Mouse (Mus musculus) liver, embryonic 14.5 days (tissue): ENCODE results near the gene Cacna2d2. TPM values are rescaled to one million over a fixed set of nuclear protein-coding genes. Genes with fewer than 3 reads are reported as not detected.

Experiments
- ATAC-seq: fragments of 200-750 bp; cut with Nextera tagmentation; 2 replicates; pipeline ENCODE4 v1.8.0; 2017; ENCODE audit warnings: moderate number of reproducible peaks, mild to moderate bottlenecking, moderate library complexity; ENCODE audit not compliant: insufficient read depth
- DNase-seq, 3 experiments: peaks; one replicate each; pipeline ENCODE4 v3.0.0-alpha.2; 2012 to 2013; ENCODE audit warnings: low read depth in 3 of 3, low spot score in 3 of 3
- H3K27ac ChIP-seq: fragments of 300-500 bp; sonication (generic); 2 replicates; pipeline ENCODE4 v1.5.1; 2014; ENCODE audit warnings: moderate library complexity, mild to moderate bottlenecking, control low read depth, inconsistent platforms
- H3K27me3 ChIP-seq: fragments of 300-500 bp; sonication (generic); 2 replicates; pipeline ENCODE4 v1.6.1; 2014; ENCODE audit warnings: mild to moderate bottlenecking, low read length, moderate library complexity; ENCODE audit not compliant: control insufficient read depth, insufficient read depth
- H3K36me3 ChIP-seq: fragments of 300-500 bp; sonication (generic); replicated peaks from 2 replicates; pipeline ENCODE4 v1.6.1; 2014; ENCODE audit warnings: low read depth; ENCODE audit not compliant: control insufficient read depth, insufficient read depth
- H3K4me1 ChIP-seq, 2 experiments: fragments of 200-500 bp in 1 of 2; fragments of 300-500 bp in 1 of 2; sonication (generic) in 1 of 2; replicated peaks; 2 replicates each; pipeline ENCODE4 v1.6.1; 2012 to 2014; ENCODE audit warnings: antibody characterized with exemption in 1 of 2, inconsistent platforms in 1 of 2, low read length in 1 of 2; ENCODE audit not compliant: control insufficient read depth in 2 of 2, insufficient read depth in 2 of 2
- H3K4me2 ChIP-seq: fragments of 300-500 bp; sonication (generic); 2 replicates; pipeline ENCODE4 v1.6.1; 2014; ENCODE audit warnings: low read depth, mild to moderate bottlenecking, control low read depth, moderate library complexity
- H3K4me3 ChIP-seq, 2 experiments: fragments of 200-500 bp in 1 of 2; fragments of 300-500 bp in 1 of 2; sonication (generic) in 1 of 2; 2 replicates each; pipeline ENCODE4 v1.5.1; 2012 to 2014; ENCODE audit warnings: low read depth in 2 of 2, low read length in 2 of 2, mild to moderate bottlenecking in 2 of 2, control low read depth in 1 of 2, inconsistent platforms in 1 of 2, moderate library complexity in 1 of 2; ENCODE audit not compliant: insufficient read depth in 1 of 2
- H3K9ac ChIP-seq: fragments of 300-500 bp; sonication (generic); replicated peaks from 2 replicates; pipeline ENCODE4 v1.6.1; 2014; ENCODE audit warnings: mild to moderate bottlenecking, control low read depth, moderate library complexity
- H3K9me3 ChIP-seq: fragments of 300-500 bp; sonication (generic); 2 replicates; pipeline ENCODE4 v1.6.1; 2016; ENCODE audit warnings: low read length, mixed read lengths; ENCODE audit not compliant: control insufficient read depth
- CTCF ChIP-seq: IDR thresholded peaks from 2 replicates; pipeline ENCODE4 v1.5.1; 2016; ENCODE audit warnings: antibody characterized with exemption, low read depth, control low read depth
- EP300 ChIP-seq: IDR thresholded peaks from 2 replicates; pipeline ENCODE4 v1.6.1; 2016; ENCODE audit warnings: antibody characterized with exemption, low read depth
- WGBS: fragments of 180-500 bp; shearing (Covaris S2); extraction: QIAGEN DNeasy Blood & Tissue Kit; methylation state at CpG from one replicate; pipeline ENCODE4 v1.1.7; 2014; ENCODE audit not compliant: insufficient replicate concordance; 5-methylcytosine and 5-hydroxymethylcytosine counted together
- polyA plus RNA-seq, 2 experiments: library from polyadenylated mRNA; depleted of rRNA in 1 of 2; stranded (reverse) in 1 of 2; unstranded in 1 of 2; fragments of >200 nt; fragmentation: Nextera tagmentation in 1 of 2; extraction: Ambion mirVana in 1 of 2; gene quantifications; 2 replicates each; pipeline versions ENCODE4 v1.2.1 to v1.2.3; 2012 to 2014

Cacna2d2 gene
- polyA plus RNA-seq, 2 experiments: 0.06 TPM; not detected in 1

GRCm38 (mm10) chr9:107428451-107429186, 29.2 kb downstream of the Cacna2d2 start:
- H3K9me3 ChIP-seq: no peaks in the 10 kb centered on the region
- H3K4me3 ChIP-seq: no peak overlapping the region
- no peaks in the 10 kb centered on the region for H3K36me3 ChIP-seq
- no peak overlapping the region for H3K27ac ChIP-seq
- no peaks in the 10 kb centered on the region; the same call in none of the 2 replicates for H3K27me3 ChIP-seq
- 38% methylated on average over 5 of the region's 5 CpGs for WGBS
- TF ChIP-seq EP300 (no peak), CTCF (no peak)
- no peak overlapping the region for H3K4me2 ChIP-seq
- ATAC-seq (no peak), DNase-seq (no peak)
- H3K9ac ChIP-seq: no peak overlapping the region
- H3K4me1 ChIP-seq: no peaks in the 10 kb centered on the region

- H3K36me3 ChIP-seq: no peaks in the 10 kb centered on the region
- no peaks in the 10 kb centered on the region; the same call in none of the 2 replicates for H3K27me3 ChIP-seq
- no peaks in the 10 kb centered on the region for H3K9me3 ChIP-seq
- ATAC-seq: no peak
- H3K4me3 ChIP-seq: no peak overlapping the region
- TF ChIP-seq CTCF (no peak), EP300 (no peak)
- no peak overlapping the region for H3K9ac ChIP-seq
- H3K4me2 ChIP-seq: no peak overlapping the region
- no peaks in the 10 kb centered on the region for H3K4me1 ChIP-seq
- WGBS: 60% methylated on average over 12 of the region's 12 CpGs
- no peak for DNase-seq
- no peak overlapping the region for H3K27ac ChIP-seq
These were observed 31.0 kb downstream of the Cacna2d2 start for GRCm38 (mm10) chr9:107430445-107430844.

- 38% methylated on average over 3 of the region's 3 CpGs for WGBS
- Histone ChIP-seq H3K27ac (no peak overlapping the region), H3K36me3 (no peaks in the 10 kb centered on the region), H3K9me3 (no peaks in the 10 kb centered on the region), H3K27me3 (no peaks in the 10 kb centered on the region), H3K9ac (no peak overlapping the region), H3K4me2 (no peak overlapping the region), H3K4me3 (no peak overlapping the region), H3K4me1 (no peaks in the 10 kb centered on the region)
- ATAC-seq (no peak), DNase-seq (no peak)
- TF ChIP-seq CTCF (no peak), EP300 (no peak)
These were observed 33.1 kb downstream of the Cacna2d2 start for GRCm38 (mm10) chr9:107432546-107432945.

GRCm38 (mm10) chr9:107434851-107435250, 35.4 kb downstream of the Cacna2d2 start:
- Histone ChIP-seq H3K27ac (no peak overlapping the region), H3K4me2 (no peak overlapping the region), H3K4me3 (no peak overlapping the region), H3K27me3 (no peaks in the 10 kb centered on the region), H3K9ac (no peak overlapping the region), H3K9me3 (no peaks in the 10 kb centered on the region), H3K4me1 (no peaks in the 10 kb centered on the region), H3K36me3 (no peaks in the 10 kb centered on the region)
- no peak for ATAC-seq
- 37% methylated on average over 6 of the region's 6 CpGs for WGBS
- DNase-seq: no peak
- no peak for TF ChIP-seq CTCF
- no peak for TF ChIP-seq EP300

GRCm38 (mm10) chr9:107435285-107435684, 35.9 kb downstream of the Cacna2d2 start:
- Histone ChIP-seq H3K27me3 (no peaks in the 10 kb centered on the region), H3K4me1 (no peaks in the 10 kb centered on the region), H3K27ac (no peak overlapping the region), H3K4me3 (no peak overlapping the region), H3K4me2 (no peak overlapping the region), H3K9ac (no peak overlapping the region), H3K36me3 (no peaks in the 10 kb centered on the region), H3K9me3 (no peaks in the 10 kb centered on the region)
- no peak for ATAC-seq
- WGBS: 43% methylated on average over 6 of the region's 6 CpGs
- no peak for DNase-seq
- TF ChIP-seq EP300 (no peak), CTCF (no peak)
